Mouse (Mus musculus) embryonic facial prominence, embryonic 15.5 days (tissue): ENCODE data around the gene Msi2. TPM values are rescaled to one million over a fixed set of nuclear protein-coding genes. Genes with fewer than 3 reads are reported as not detected.
A peak's percentile ranks its signal among the peaks of the same experiment; 100 is the strongest.

Experiments used
- microRNA-seq: library from miRNA; unstranded; fragments of <30 nt; microRNA quantifications from one replicate; pipeline ENCODE4, GENCODE M21; 2016; ENCODE audit warnings: borderline number of aligned reads
- polyA plus RNA-seq: library from polyadenylated mRNA; unstranded; fragments of >200 nt; fragmentation: Nextera tagmentation; extraction: Ambion mirVana; gene quantifications from 2 replicates; pipeline ENCODE4 v1.2.1, GENCODE M21; 2015

The Msi2 gene
- polyA plus RNA-seq, 1 experiment from 2014 or later: 19.7 TPM

Small RNAs within 50 kb of the gene (microRNA-seq; reads per million reads assigned to microRNA genes)
- gene Mir378b: 4.0 reads per million, percentile 17 among the genes with 10 or more reads in this experiment

Other genes starting within 250 kb of the Msi2 start
- gene Akap1, start 146.1 kb upstream of the Msi2 start, polyA plus RNA-seq: 20.2 and 20.9 TPM in 2 replicates
- gene Scpep1, start 237.0 kb upstream of the Msi2 start, polyA plus RNA-seq: 99.0 and 103 TPM in 2 replicates
- not detected in 2 replicates for gene Elobl, start 248.4 kb upstream of the Msi2 start, polyA plus RNA-seq